Mouse (Mus musculus) naive thymus-derived CD4-positive, alpha-beta T cell, adult 2 months (primary cell): ENCODE data around the gene Epha6.

Experiments
- DNase-seq: peaks from one replicate; pipeline ENCODE4 v3.0.0-alpha.2; 2011; ENCODE audit warnings: low read depth

The Epha6 gene

DNA sequence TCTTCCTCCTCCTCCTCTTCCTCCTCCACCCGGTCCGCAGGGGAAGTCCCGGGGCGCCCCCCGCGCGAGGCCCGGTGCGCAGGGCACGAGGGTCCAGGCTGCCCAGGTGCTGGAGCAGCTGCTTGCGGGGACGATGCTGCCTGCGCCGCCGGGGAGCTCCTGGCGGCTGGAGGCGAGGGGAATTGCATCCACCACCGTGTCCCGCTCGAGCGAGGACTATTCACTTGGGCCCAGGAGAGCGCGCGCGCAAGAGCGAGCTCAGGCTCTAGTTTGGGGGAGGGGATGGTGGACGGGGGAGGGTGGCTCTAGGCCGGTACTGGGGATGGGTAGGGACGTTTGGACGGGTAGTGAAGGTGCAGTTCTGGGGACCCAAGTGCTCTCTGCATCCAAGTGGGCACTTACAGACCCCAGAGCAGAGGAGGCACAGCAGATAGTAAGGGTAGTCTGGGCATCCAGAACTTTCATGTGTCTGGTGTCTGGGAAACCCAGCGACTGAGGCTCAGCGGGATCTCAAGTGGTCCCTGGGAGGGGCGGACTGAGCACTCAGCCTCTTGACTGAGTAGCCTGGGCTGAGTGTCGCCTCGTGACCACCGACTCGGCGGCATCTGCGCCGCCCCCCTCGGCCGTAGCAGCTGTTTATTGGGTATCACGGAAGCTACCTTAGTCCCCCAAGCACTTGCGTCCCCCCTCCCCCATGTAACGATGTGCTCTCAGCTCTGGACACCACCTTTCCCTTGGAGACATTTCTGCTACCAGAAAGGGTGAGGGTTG, at the start of gene Epha6:
TSS of gene Epha6 (minus strand) at position 471 of the 771 bp plus-strand sequence.
- no peak for DNase-seq

DNA sequence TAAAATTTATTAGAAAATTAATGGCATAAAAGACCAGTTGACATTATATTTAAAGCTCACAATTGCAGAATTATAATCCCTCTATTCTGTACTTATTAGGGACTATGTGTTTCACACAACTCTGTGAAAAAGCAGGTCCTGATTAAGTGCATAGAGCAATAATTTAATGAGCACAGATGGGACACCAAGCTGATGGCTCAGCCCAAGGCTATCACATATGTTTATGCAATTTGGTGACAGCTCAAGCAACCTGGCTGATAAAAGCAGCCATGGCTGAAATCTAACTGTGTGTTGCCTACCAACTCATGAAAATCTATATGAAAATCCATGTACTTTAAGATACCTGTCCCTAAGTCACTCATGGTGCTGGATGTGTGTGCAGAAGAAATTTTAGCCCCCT, 46.4 kb upstream of the Epha6 start:
- no peak for DNase-seq

- DNase-seq = no peak
Observed at GRCm38 (mm10) chr16:60628091-60628490, 22.8 kb upstream of the Epha6 start.

- no peak for DNase-seq
Observed at GRCm38 (mm10) chr16:60605832-60606583, 677 bp upstream of the Epha6 start.

DNA sequence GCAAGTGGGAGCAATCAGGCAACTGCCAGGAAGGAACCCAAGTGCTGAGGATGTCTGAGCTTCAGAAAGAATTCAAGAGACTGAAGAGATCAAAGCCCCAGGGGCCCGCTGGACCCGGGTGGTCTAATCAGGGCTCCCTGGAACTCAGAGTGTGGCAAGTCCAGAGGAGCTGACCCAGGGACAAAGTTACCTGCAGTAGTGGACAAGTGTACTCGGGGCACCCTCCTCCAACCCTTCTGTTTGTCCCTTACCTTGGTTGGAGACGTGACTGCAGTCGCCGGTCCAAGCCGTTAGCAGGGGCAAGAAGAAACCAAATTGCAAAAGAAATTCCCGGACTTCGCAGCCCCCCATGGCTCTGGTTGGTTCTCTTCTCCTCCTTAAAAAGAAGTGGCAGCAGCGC, 718 bp downstream of the Epha6 start:
- no peak for DNase-seq

- no peak for DNase-seq
Observed at GRCm38 (mm10) chr16:60585322-60585721, 20.0 kb downstream of the Epha6 start.

GRCm38 (mm10) chr16:60584695-60585094, 20.6 kb downstream of the Epha6 start:
- no peak for DNase-seq

- DNase-seq = no peak
Observed at GRCm38 (mm10) chr16:60570546-60570945, 34.8 kb downstream of the Epha6 start.

DNA sequence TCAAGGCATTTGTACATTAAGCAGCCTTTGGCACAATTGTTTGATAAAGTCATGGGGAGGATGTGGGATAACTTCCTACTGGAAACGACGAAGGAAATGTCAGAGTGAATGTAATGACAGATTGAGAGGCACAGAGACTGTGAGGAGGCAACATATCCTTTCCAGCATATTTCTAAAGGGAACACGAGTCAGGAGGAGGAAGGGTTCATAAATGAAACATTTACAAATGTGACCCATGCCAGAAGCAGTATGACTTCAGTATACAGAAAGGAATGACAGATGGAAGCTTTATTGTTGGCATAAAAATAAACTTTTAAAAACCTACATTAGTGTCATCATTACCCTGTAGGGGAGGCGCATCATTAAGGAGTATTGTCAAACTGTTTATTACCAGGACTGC, 60.9 kb downstream of the Epha6 start:
- no peak for DNase-seq

DNA sequence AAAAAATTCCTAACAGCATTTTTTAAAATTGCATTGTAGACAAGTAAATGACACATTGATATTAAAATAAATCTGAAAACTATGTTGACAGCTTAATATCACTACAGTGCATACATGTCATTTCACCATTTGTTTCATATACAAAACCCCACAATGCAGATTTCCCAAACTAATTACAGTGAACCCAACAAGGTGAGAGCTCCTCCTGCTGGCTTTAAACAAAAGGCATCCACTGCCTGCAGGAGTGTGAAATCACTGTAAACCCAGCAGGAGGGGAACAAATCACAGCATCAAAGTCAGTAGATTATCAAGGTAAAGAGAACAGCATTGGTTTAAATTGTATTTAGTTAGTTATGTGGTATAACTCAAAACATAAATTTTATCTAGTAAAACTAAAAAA, 67.1 kb downstream of the Epha6 start:
- DNase-seq = no peak

- DNase-seq = no peak
Observed at GRCm38 (mm10) chr16:60509707-60510106, 95.6 kb downstream of the Epha6 start.

- DNase-seq = no peak
Observed at GRCm38 (mm10) chr16:60499567-60499966, 105.8 kb downstream of the Epha6 start.

- no peak for DNase-seq
Observed at GRCm38 (mm10) chr16:60475776-60476175, 129.6 kb downstream of the Epha6 start.

DNA sequence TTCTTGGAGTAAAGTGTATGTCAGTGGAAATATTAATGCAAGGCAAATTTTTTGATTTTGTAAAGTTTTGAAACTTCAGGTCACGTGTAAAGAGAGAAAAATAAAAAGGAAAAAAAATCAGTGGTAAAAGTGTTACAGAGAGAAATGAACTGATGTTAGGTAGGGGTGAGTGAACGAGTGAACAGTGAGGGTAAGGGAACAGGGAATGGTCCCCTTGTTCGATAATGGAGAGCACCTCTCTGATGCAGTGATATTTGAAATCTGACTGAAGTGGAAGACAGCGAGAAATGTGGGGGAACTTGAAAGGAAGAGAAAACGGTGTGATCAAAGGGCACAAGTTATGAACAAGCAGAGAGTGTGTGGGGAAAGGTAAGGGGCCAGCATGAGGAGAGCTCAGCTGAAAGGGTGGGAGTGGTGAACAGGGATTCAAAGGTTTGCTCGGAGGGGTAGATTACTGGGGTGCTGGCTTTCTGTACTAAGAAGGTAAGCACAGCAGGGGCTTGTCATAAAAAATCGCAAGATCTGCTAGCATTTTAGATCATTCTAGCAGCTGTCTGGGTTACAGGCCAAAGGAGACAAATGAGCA, 137.0 kb downstream of the Epha6 start:
- DNase-seq = no peak

GRCm38 (mm10) chr16:60435283-60435682, 170.0 kb downstream of the Epha6 start:
- no peak for DNase-seq

DNA sequence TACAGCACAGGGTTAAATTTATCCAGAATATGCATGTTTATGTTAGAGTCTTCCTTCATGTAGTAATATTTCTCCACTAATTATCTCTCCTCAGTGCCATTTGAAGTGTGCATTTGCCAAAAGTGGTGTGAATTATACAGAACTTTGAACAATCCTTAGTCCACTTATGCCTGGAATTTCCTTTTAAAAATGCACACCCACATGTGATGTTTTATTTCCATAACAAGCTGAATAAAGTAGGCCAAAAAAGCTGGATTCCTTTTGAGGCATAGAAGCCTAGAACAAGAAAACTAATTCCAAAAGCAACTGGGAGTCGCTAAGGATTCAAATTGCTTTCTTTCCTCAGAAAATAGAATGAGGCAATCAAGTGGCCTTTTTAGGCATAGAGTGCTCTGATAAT, 171.1 kb downstream of the Epha6 start:
- no peak for DNase-seq

GRCm38 (mm10) chr16:60395306-60395705, 210.0 kb downstream of the Epha6 start:
- DNase-seq = no peak

GRCm38 (mm10) chr16:60392961-60393360, 212.4 kb downstream of the Epha6 start:
- DNase-seq = no peak

DNA sequence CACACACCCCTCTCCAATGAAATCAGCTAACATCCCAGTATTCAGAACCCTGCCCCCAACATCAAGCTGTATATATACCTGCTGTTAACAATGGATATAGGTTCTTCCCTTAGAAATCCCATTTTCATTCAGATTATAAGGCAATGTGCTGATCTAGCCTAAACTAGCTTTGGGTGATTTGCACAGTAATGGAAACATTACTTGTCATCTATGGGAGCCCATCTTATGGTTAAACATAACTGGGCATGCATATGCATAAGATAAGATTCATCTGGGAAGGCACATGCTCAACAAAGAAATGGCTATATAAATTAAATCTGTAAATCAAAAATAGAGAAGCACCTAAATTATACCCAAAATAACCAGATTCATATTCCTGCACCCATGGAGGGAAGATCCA, 230.2 kb downstream of the Epha6 start:
- no peak for DNase-seq

DNA sequence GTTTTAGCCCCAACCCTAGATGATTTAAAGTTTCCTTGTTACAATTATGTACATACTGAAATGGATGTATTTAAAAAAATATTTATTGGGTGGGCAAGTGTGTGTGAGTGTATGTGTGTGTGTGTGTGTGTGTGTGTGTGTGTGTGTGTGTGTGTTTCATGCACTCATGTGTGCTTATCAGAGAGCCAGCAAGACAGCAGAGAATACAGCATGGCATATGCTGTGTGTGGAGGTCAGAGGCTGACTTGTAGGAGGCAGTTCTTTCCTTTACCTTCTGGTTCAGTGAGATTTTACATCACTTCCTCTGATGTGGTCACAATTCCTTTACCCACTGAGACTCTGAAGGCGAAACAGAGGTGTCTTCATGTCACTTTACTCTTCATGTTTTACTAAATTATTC, 321.4 kb downstream of the Epha6 start:
- DNase-seq = no peak

DNA sequence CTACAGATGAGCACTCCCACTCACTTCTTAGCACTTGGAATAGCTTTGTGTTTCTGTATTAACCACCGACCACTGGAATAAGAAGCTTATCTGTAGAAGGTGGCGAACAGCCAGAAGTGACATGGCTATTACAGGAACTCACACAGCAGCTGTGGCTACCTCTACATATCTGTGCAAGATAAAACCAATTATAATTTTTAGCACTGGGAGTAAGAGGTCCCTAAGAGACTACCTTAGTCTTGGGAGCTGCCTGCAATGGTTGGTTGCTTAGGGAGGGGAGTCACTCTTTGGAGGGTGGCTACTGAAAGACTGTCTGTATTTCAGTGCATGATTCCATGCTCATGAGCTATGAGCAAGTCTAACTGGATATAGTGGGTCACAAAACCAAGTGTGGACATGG, 331.2 kb downstream of the Epha6 start:
- no peak for DNase-seq

DNA sequence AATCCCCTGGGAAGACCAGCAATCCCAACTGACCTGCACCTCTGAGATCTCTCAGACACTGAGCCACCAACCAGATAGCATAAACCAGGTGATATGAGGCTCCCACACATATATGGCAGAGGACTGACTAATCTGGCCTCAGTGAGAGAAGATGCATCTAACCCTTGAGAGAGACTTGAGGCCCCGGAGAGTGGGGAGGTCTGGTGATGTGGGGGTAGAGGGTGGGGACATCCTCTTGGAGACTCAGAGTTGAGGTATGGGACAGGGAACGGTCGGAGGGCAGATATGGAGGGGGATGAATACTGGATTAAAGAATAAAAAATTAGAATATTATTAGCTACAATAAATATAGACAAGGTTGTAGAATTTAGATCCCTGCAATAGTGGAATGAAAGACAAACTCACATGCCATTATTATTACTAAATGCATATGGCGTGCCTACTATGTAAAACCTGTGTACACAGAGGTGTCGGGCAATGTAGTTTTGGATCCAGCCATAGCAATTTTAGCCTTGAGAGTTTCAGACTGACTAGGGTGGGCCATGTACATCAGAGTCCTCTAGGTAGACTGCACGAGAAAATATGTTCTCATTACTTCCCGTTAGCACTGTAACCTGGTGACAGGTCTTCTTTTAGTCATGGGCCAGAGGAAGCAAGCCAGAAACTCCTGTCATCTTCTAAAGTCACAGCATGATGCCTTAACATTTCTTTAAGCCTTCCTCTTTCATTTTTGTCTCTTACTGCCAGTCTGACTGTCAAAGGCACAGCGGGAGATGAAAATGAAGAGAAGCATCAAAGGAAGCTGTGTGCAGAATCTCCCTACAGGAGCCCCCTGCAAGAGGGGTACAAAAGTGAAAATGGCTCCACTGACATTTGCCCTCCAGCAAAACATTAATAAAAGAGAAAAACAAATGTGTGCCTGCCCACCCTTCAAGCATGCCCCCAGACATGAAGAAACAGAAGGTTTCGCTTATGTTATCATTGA, 338.7 kb downstream of the Epha6 start:
- DNase-seq = no peak
